Mouse (Mus musculus) limb, embryonic 14.5 days (tissue): ENCODE measurements around the gene Mecom. TPM values are rescaled to one million over a fixed set of nuclear protein-coding genes. Genes with fewer than 3 reads are reported as not detected.

Experiments
- ATAC-seq: fragments of 200-750 bp; cut with Nextera tagmentation; 2 replicates; pipeline ENCODE4 v1.8.0; 2017; ENCODE audit warnings: low read depth, moderate number of reproducible peaks, moderate TSS enrichment; ENCODE audit not compliant: low FRiP score
- DNase-seq: peaks from one replicate; pipeline ENCODE4 v3.0.0-alpha.2; 2015; ENCODE audit warnings: low spot score
- H3K27ac ChIP-seq: fragments of 300-500 bp; sonication (generic); replicated peaks from 2 replicates; pipeline ENCODE4 v1.5.1; 2014; ENCODE audit warnings: low read depth, mild to moderate bottlenecking, low read length, moderate library complexity, mixed read lengths
- H3K27me3 ChIP-seq: fragments of 300-500 bp; sonication (generic); 2 replicates; pipeline ENCODE4 v1.6.1; 2014; ENCODE audit warnings: low read length, mixed read lengths; ENCODE audit not compliant: control insufficient read depth, insufficient read depth
- H3K36me3 ChIP-seq: fragments of 300-500 bp; sonication (generic); 2 replicates; pipeline ENCODE4 v1.6.1; 2014; ENCODE audit warnings: mild to moderate bottlenecking, low read length, moderate library complexity, mixed read lengths; ENCODE audit not compliant: control insufficient read depth, insufficient read depth
- H3K4me1 ChIP-seq: fragments of 300-500 bp; sonication (generic); 2 replicates; pipeline ENCODE4 v1.6.1; 2014; ENCODE audit warnings: antibody characterized with exemption, low read length, mixed read lengths; ENCODE audit not compliant: control insufficient read depth, insufficient read depth
- H3K4me2 ChIP-seq: fragments of 300-500 bp; sonication (generic); replicated peaks from 2 replicates; pipeline ENCODE4 v1.6.1; 2014; ENCODE audit warnings: low read depth, mild to moderate bottlenecking, low read length, moderate library complexity; ENCODE audit not compliant: severe bottlenecking
- H3K4me3 ChIP-seq: fragments of 300-500 bp; sonication (generic); replicated peaks from 2 replicates; pipeline ENCODE4 v1.5.1; 2014; ENCODE audit warnings: low read length
- H3K9ac ChIP-seq: fragments of 300-500 bp; sonication (generic); 2 replicates; pipeline ENCODE4 v1.6.1; 2014; ENCODE audit warnings: mild to moderate bottlenecking, low read depth, low read length, moderate library complexity; ENCODE audit not compliant: severe bottlenecking
- H3K9me3 ChIP-seq: fragments of 300-500 bp; sonication (generic); 2 replicates; pipeline ENCODE4 v1.6.1; 2016; ENCODE audit warnings: low read length; ENCODE audit not compliant: control insufficient read depth
- POLR2A ChIP-seq: fragments of 200-500 bp; IDR thresholded peaks from 2 replicates; pipeline ENCODE4 v1.8.0; 2012; ENCODE audit warnings: inconsistent platforms, mild to moderate bottlenecking, moderate library complexity, borderline replicate concordance; ENCODE audit not compliant: insufficient read depth, insufficient read length; ENCODE audit errors: extremely low read depth
- WGBS: fragments of 180-500 bp; shearing (Covaris S2); extraction: QIAGEN DNeasy Blood & Tissue Kit; methylation state at CpG from one replicate; pipeline ENCODE4 v1.1.7; 2014; 5-methylcytosine and 5-hydroxymethylcytosine counted together
- polyA plus RNA-seq, 2 experiments: library from polyadenylated mRNA; depleted of rRNA in 1 of 2; stranded (reverse) in 1 of 2; unstranded in 1 of 2; fragments of >200 nt; fragmentation: Nextera tagmentation in 1 of 2; extraction: Ambion mirVana in 1 of 2; gene quantifications; 2 replicates each; pipeline versions ENCODE4 v1.2.1 to v1.2.3; 2012 to 2014

The Mecom gene
- polyA plus RNA-seq, 2 experiments: 35.8 to 42.2 TPM

DNA sequence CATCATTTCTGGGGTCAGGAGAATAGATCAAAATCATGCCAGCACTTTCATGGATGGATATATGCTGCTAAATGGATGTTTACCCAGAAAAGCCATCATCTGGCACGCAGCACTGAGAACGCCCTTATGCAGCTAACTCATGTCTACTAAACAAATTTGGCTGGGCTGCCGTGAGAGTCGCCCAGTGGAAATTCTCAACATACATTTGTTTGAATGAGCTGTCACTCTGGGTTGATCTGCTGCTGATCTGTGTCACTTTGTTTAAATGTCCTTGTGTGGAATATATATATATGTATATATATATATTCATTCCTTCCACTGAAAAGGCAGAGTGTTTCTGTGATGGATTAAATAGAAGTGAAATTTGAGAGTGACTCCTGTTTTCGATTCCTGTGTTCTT, 290.0 kb downstream of the Mecom start:
- no peak overlapping the region for H3K4me3 ChIP-seq
- no peak for TF ChIP-seq POLR2A
- no peak for ATAC-seq
- DNase-seq: no peak
- H3K9me3 ChIP-seq: no peaks in the 10 kb centered on the region
- H3K9ac ChIP-seq: no peak overlapping the region
- no peak overlapping the region for H3K27ac ChIP-seq
- H3K4me1 ChIP-seq: peaks cover 19% of the 10 kb centered on the region
- no peaks in the 10 kb centered on the region for H3K36me3 ChIP-seq
- WGBS: 51% methylated on average over 5 of the region's 5 CpGs
- no peaks in the 10 kb centered on the region for H3K27me3 ChIP-seq
- no peak overlapping the region for H3K4me2 ChIP-seq

DNA sequence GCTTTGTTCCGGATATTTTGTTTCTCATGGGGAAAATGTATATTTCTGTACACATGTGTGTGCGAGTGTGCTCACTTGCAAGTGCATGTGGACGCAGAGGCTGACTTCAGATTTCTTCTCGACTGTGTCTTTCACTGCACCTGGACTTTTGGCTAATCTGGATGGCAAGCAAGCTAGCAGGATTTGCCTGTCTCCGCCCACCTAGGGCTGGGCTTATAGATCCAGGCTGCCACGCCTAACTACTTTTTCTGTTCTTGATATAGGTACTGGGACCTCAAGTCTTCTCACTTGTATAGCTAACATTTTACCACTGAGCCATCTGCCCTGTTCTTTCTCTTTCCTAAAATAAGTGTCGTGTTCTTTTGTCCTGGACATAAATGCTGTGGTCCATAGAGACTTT, 290.9 kb downstream of the Mecom start:
- 69% methylated on average over 7 of the region's 7 CpGs for WGBS
- Histone ChIP-seq H3K4me1 (peaks cover 19% of the 10 kb centered on the region), H3K27me3 (no peaks in the 10 kb centered on the region), H3K9ac (no peak overlapping the region), H3K9me3 (no peaks in the 10 kb centered on the region), H3K27ac (no peak overlapping the region), H3K36me3 (no peaks in the 10 kb centered on the region), H3K4me3 (no peak overlapping the region), H3K4me2 (no peak overlapping the region)
- DNase-seq (no peak), ATAC-seq (no peak)
- no peak for TF ChIP-seq POLR2A

DNA sequence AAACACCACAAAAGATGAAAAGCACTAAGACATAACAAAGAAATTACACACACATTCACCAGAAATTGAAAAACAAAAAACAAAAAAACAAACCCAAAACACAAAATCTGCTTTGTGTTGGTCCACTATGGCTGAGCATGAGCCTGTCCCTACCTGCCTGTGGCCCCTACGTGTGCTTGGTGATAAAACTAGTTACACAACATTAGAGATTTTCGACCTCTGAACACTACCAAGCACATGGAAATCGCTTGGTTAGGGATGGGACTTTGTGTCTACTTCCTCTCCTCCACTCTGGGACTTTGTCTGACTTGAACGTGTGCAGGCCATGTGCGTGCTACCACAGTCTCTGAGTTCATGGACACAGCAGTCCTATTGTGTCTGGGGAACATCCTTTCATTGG, 292.0 kb downstream of the Mecom start:
- Histone ChIP-seq H3K27me3 (no peaks in the 10 kb centered on the region), H3K9ac (no peak overlapping the region), H3K36me3 (no peaks in the 10 kb centered on the region), H3K4me3 (no peak overlapping the region), H3K9me3 (no peaks in the 10 kb centered on the region), H3K4me1 (peaks cover 13% of the 10 kb centered on the region), H3K4me2 (no peak overlapping the region), H3K27ac (no peak overlapping the region)
- ATAC-seq (no peak), DNase-seq (no peak)
- TF ChIP-seq POLR2A: no peak
- WGBS: 85% methylated on average over 5 of the region's 5 CpGs

DNA sequence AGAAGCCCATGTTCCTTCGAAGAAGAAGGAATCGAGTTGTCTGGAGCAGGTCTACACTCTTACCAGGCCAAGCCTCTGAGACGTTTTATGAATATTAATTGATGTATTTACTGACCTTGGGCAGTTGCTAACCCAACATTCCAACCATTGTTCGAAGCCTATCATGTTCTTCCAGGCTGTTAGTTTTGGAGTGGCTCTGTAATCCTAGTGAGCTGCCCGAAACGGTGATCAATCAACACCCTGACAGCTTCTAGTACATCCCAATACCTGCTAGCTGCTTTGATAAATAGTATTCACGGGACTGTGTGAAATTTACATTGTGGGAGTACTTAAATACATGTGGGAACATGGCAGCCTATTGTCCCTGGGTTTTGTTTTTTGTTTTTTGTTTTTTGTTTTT, 293.4 kb downstream of the Mecom start:
- DNase-seq (no peak), ATAC-seq (no peak)
- Histone ChIP-seq H3K4me1 (peaks cover 13% of the 10 kb centered on the region), H3K36me3 (no peaks in the 10 kb centered on the region), H3K27ac (no peak overlapping the region), H3K4me3 (no peak overlapping the region), H3K9ac (no peak overlapping the region), H3K9me3 (no peaks in the 10 kb centered on the region), H3K4me2 (no peak overlapping the region), H3K27me3 (no peaks in the 10 kb centered on the region)
- WGBS: 71% methylated on average over 7 of the region's 7 CpGs
- no peak for TF ChIP-seq POLR2A

DNA sequence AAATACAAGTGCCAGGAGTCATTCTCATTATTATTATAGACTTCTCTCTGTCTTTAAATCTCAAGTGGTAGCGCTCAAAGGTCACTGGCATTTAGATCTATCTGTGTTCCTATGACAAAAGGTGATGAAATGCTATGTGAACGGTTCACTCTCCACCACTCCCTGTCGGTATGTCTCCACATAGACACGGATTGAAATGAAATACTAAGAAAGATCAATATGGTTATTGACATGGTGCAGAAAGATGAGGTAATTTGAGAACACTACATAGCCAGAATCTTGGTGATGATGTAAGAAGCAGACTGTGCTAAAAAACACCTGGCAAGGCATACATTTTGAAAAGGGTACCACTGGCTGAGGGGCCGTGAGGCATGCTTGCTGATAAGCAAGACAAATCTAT, 294.1 kb downstream of the Mecom start:
- 84% methylated on average over 5 of the region's 5 CpGs for WGBS
- H3K4me3 ChIP-seq: no peak overlapping the region
- no peak for DNase-seq
- no peak overlapping the region for H3K9ac ChIP-seq
- no peak for ATAC-seq
- no peaks in the 10 kb centered on the region for H3K36me3 ChIP-seq
- no peak overlapping the region for H3K4me2 ChIP-seq
- H3K27ac ChIP-seq: no peak overlapping the region
- no peak for TF ChIP-seq POLR2A
- H3K4me1 ChIP-seq: peaks cover 16% of the 10 kb centered on the region
- no peaks in the 10 kb centered on the region for H3K9me3 ChIP-seq
- H3K27me3 ChIP-seq: no peaks in the 10 kb centered on the region
